Mouse (Mus musculus) limb, embryonic 15.5 days (tissue): Measurements from ENCODE around the gene Fam209. TPM values are rescaled to one million over a fixed set of nuclear protein-coding genes. Genes with fewer than 3 reads are reported as not detected.
A peak's percentile ranks its signal among the peaks of the same experiment; 100 is the strongest.

ENCODE experiments used
- ATAC-seq: fragments of 200-750 bp; cut with Nextera tagmentation; 2 replicates; pipeline ENCODE4 v1.8.0; 2017; ENCODE audit warnings: low read depth, moderate TSS enrichment; ENCODE audit not compliant: insufficient number of reproducible peaks, low FRiP score, low TSS enrichment
- H3K27ac ChIP-seq: fragments of 300-500 bp; sonication (generic); 2 replicates; pipeline ENCODE4 v1.5.1; 2015; ENCODE audit warnings: moderate library complexity, mild to moderate bottlenecking, inconsistent platforms
- H3K27me3 ChIP-seq: fragments of 300-500 bp; sonication (generic); 2 replicates; pipeline ENCODE4 v1.6.1; 2015; ENCODE audit warnings: inconsistent platforms
- H3K36me3 ChIP-seq: fragments of 300-500 bp; sonication (generic); 2 replicates; pipeline ENCODE4 v1.6.1; 2015; ENCODE audit warnings: inconsistent platforms
- H3K4me1 ChIP-seq: fragments of 300-500 bp; sonication (generic); 2 replicates; pipeline ENCODE4 v1.6.1; 2015; ENCODE audit warnings: inconsistent platforms
- H3K4me2 ChIP-seq: fragments of 300-500 bp; sonication (generic); 2 replicates; pipeline ENCODE4 v1.6.1; 2015; ENCODE audit warnings: mild to moderate bottlenecking, inconsistent platforms
- H3K4me3 ChIP-seq: fragments of 300-500 bp; sonication (generic); 2 replicates; pipeline ENCODE4 v1.5.1; 2015; ENCODE audit warnings: mild to moderate bottlenecking, inconsistent platforms
- H3K9ac ChIP-seq: fragments of 300-500 bp; sonication (generic); 2 replicates; pipeline ENCODE4 v1.6.1; 2015; ENCODE audit warnings: inconsistent platforms
- H3K9me3 ChIP-seq: fragments of 300-500 bp; sonication (generic); 2 replicates; pipeline ENCODE4 v1.6.1; 2016; ENCODE audit warnings: inconsistent platforms
- WGBS: fragments of 180-500 bp; shearing (Covaris S2); methylation state at CpG from one replicate; pipeline ENCODE4 v1.1.7; 2015; 5-methylcytosine and 5-hydroxymethylcytosine counted together
- polyA plus RNA-seq: library from polyadenylated mRNA; unstranded; fragments of >200 nt; fragmentation: Nextera tagmentation; extraction: Ambion mirVana; gene quantifications from 2 replicates; pipeline ENCODE4 v1.2.1, GENCODE M21; 2015

The Fam209 gene
- 0.22 and 0.45 TPM in 2 replicates for polyA plus RNA-seq

DNA sequence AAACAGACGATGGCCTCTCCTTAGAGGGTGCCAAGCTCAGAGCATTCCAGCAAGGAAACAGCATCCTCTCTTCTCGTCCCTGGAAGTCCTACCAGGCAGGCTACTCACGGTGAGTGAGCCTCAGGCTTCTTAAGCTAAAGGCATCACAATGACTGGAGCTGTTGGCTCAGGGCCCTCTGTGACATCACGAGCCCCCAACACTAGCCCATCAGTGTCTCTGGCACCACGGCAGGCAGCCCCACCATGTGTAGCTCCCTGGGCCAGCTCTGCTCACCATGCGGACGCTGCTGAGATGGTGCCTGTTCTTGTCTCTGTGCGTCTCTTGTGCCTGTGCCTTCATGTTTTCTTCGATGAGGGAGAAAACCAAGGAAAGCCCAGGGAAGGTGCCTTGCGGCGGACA, at the start of gene Fam209:
Fam209 (plus strand) TSS at position 203 of the 400 bp plus-strand sequence.
- WGBS: 79% methylated on average over 11 of the region's 11 CpGs
- peak within 1 kb of the TSS; percentile 14; the same call in 1 of the 2 replicates for H3K27ac ChIP-seq

DNA sequence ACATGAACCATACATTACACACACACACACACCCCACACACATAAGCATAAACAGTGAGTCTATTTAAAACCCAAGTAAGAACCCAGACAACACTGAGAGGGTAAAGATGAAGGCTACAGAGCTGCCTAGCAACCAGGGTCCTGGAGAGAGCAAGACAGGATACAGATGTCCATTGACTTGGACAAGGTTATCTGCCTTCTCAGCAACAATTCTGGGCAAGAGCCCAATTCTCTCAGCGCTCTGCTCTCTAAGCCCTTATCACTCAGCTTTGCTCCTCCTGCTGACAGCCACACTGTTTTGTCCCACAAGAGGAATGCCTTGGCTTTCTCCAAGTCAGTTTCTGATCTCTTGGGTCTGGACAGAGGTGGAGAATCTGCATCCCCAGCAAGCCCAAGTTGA, 41.7 kb upstream of the Fam209 start:
- H3K27me3 ChIP-seq: no peaks in the 10 kb centered on the region
- no peak for ATAC-seq
- no peaks in the 10 kb centered on the region for H3K36me3 ChIP-seq
- H3K4me2 ChIP-seq: no peak overlapping the region
- no peaks in the 10 kb centered on the region for H3K9me3 ChIP-seq
- no peaks in the 10 kb centered on the region for H3K4me1 ChIP-seq
- no peak overlapping the region for H3K4me3 ChIP-seq
- H3K9ac ChIP-seq: no peak overlapping the region
- WGBS: 72% methylated on average over 1 of the region's 1 CpGs
- no peak overlapping the region for H3K27ac ChIP-seq

More for the DNA sequence above, at the start of gene Fam209:
- Histone ChIP-seq H3K4me1 (peaks cover 6% of the 10 kb centered on the region), H3K36me3 (peaks cover 29% of the 10 kb centered on the region), H3K9ac (no peak within 1 kb of the TSS), H3K4me2 (no peak within 1 kb of the TSS), H3K9me3 (no peaks in the 10 kb centered on the region), H3K27me3 (no peaks in the 10 kb centered on the region; the same call in 1 of the 2 replicates), H3K4me3 (no peak within 1 kb of the TSS)
- no peak for ATAC-seq

DNA sequence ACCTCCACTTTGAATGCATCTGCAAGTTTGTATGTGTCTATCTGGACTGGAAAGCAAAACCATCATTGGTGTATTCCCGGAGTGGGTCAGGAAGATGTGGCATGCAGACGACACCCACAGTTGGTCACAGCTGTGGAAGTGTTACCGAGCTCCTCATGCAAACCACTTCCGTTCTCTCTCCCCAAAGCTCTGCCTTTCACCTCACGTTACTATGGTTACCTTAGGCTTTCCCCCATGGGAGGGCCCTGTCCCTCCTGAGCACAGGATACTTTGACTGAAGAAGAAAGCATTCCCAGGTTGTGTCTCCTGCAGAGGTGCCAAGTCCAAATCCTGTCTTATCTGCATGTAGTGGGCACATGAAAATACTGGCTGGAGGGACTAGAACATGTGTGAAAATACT, 38.6 kb upstream of the Fam209 start:
- ATAC-seq: no peak
- H3K4me2 ChIP-seq: no peak overlapping the region
- H3K9ac ChIP-seq: no peak overlapping the region
- H3K4me3 ChIP-seq: no peak overlapping the region
- no peaks in the 10 kb centered on the region for H3K4me1 ChIP-seq
- no peaks in the 10 kb centered on the region for H3K36me3 ChIP-seq
- no peaks in the 10 kb centered on the region for H3K27me3 ChIP-seq
- no peaks in the 10 kb centered on the region for H3K9me3 ChIP-seq
- H3K27ac ChIP-seq: no peak overlapping the region
- 44% methylated on average over 5 of the region's 5 CpGs for WGBS

DNA sequence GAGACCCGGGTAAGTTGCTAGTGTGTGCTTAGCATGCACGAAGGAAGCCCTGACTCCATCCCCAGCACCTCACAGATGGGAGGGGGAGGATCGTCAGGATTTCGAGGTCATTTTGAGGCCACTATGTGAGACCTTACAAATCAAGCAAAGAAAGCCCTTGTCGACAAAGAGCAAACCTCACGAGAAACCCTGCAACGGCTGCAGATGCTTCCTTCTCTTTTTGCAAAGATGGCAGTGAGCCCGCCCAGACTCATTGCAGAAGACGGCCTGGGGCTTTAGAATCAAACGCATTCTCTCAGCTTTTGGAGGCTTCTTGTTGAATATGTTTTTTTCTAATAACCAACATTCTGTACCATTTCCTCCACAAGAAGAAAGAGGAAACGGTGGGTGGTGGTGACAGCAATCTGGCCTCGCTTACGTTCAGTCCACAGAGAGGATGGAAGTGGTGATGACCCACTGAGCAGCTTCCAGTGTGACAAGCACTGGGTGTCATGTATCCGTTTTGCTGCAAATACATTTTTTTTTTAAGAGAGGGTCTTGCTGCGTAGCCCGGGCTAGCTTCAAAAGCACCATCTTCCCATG, 34.9 kb upstream of the Fam209 start:
- Histone ChIP-seq H3K4me2 (no peak overlapping the region), H3K36me3 (no peaks in the 10 kb centered on the region), H3K27me3 (no peaks in the 10 kb centered on the region), H3K9me3 (no peaks in the 10 kb centered on the region), H3K4me3 (no peak overlapping the region), H3K27ac (no peak overlapping the region), H3K4me1 (peaks cover 18% of the 10 kb centered on the region), H3K9ac (no peak overlapping the region)
- WGBS: 63% methylated on average over 16 of the region's 16 CpGs
- no peak for ATAC-seq

DNA sequence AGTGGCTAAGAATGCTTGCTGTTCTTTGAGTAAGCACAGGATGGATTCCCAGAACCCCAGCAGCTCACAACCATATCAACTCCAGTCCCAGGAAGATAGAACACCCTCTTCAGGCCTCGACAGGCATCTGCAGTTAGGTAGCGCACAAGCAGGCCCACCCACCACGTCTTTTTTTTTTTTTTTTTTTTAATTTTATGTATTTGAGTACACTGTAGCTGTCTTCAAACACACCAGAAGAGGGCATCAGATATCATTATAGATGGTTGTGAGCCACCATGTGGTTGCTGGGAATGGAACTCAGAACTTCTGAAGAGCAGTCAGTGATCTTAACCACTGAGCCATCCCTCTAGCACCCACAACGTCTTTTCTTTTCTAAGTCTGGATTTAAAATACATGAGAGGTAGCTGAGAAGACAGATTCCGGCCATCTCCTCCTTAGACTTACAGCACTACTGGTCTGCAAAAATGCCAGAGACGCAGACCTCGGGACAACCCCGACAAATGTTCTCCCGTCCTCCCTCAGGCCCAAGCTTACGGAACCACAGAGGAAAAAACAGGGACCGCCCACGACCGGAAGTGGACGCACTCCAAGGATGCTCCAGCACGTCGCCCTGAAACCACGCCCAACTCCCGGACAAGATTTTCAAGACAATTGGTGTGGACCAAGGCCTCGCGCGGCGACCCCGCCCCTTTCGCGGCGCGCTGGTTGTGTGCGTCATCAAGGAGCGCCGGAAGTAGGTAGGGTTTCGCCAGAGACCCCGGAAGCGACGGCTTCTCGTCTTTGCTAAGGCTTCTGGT, 32.3 kb upstream of the Fam209 start, which contains the start of gene Rtf2:
Rtf2 (plus strand) TSS at position 714 of the 797 bp plus-strand sequence.
- peak within 1 kb of the TSS; percentile 76 for H3K27ac ChIP-seq
- WGBS: 2% methylated on average over 35 of the region's 35 CpGs

DNA sequence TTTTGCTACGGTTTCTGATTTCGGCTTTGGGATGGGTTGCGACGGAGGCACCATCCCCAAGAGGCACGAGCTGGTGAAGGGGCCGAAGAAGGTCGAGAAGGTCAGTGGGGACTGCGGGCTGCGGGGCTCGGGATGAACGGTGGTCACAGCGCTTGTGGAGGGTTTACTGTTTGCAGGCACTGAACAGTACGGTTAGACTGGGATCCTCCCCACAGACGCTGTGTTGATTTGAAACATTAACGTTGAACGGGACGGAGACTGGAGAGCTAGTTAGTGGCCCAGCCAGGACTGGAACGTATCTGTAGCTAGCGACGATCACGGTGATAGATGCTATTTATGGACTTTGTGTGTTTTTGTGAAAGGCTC, 31.7 kb upstream of the Fam209 start:
- Histone ChIP-seq H3K27ac (peak overlapping the region; percentile 68; the same call in 1 of the 2 replicates), H3K9me3 (no peaks in the 10 kb centered on the region), H3K9ac (peak overlapping the region; percentile 50), H3K36me3 (peaks cover 11% of the 10 kb centered on the region), H3K4me2 (peak overlapping the region; percentile 82), H3K4me3 (peak overlapping the region; percentile 76), H3K27me3 (no peaks in the 10 kb centered on the region), H3K4me1 (peaks cover 18% of the 10 kb centered on the region)
- ATAC-seq: peak; percentile 26; the same call in 1 of the 2 replicates
- WGBS: under 1% methylated on average over 21 of the region's 21 CpGs

More for the DNA sequence above, 32.3 kb upstream of the Fam209 start, which contains the start of gene Rtf2:
- Histone ChIP-seq H3K9ac (peak within 1 kb of the TSS; percentile 50), H3K4me1 (peaks cover 18% of the 10 kb centered on the region), H3K27me3 (no peaks in the 10 kb centered on the region), H3K36me3 (peaks cover 6% of the 10 kb centered on the region), H3K4me3 (peak within 1 kb of the TSS; percentile 76), H3K9me3 (no peaks in the 10 kb centered on the region), H3K4me2 (peak within 1 kb of the TSS; percentile 82)
- peak; percentile 87 for ATAC-seq

DNA sequence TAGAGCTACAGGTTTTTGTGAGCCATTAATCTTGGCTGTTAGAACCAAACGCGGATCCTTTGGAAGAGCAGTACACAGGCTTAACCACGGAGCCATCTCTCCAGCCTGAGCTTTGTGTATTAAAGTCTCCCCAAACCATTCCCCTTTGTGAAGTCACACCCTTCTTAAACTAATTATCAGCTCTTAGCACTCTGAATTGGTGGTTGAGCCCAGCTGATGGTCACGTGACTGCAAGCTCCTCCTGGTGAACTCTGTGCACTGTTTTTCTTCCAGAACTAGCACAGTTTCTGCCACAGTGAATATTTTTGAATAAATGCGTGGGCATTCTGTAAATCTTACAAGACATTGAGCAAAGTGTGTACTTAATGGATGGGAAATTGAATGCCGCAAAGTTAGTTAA, 31.1 kb upstream of the Fam209 start:
- no peak overlapping the region for H3K27ac ChIP-seq
- H3K4me2 ChIP-seq: peak overlapping the region; percentile 82
- 34% methylated on average over 6 of the region's 6 CpGs for WGBS
- H3K36me3 ChIP-seq: peaks cover 16% of the 10 kb centered on the region
- no peaks in the 10 kb centered on the region for H3K27me3 ChIP-seq
- H3K4me1 ChIP-seq: peaks cover 18% of the 10 kb centered on the region
- no peaks in the 10 kb centered on the region for H3K9me3 ChIP-seq
- ATAC-seq: no peak
- peak overlapping the region; percentile 76 for H3K4me3 ChIP-seq
- H3K9ac ChIP-seq: peak overlapping the region; percentile 50

DNA sequence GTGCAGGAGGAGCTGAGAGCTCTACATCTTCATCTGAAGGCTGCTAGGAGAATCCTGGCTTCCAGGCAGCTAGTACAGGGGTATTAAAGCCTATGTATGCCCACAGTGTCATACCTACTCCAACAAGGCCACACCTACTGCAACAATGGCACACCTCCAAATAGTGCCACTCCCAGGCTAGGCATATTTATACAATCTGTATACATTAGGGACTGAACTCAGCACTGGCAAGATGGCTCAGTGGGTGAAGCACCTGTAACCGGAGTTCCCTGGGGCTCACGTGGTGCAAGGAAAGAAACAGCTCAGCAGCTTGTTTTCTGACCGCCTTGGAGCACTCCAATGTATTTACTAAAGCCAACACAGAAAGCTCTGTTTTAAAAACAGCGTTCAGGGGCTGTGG, 26.7 kb upstream of the Fam209 start:
- H3K9me3 ChIP-seq: no peaks in the 10 kb centered on the region
- WGBS: 91% methylated on average over 4 of the region's 4 CpGs
- peaks cover 60% of the 10 kb centered on the region for H3K36me3 ChIP-seq
- no peak for ATAC-seq
- H3K27me3 ChIP-seq: no peaks in the 10 kb centered on the region
- peaks cover 14% of the 10 kb centered on the region for H3K4me1 ChIP-seq
- H3K9ac ChIP-seq: no peak overlapping the region
- no peak overlapping the region for H3K27ac ChIP-seq
- H3K4me2 ChIP-seq: no peak overlapping the region
- H3K4me3 ChIP-seq: no peak overlapping the region

DNA sequence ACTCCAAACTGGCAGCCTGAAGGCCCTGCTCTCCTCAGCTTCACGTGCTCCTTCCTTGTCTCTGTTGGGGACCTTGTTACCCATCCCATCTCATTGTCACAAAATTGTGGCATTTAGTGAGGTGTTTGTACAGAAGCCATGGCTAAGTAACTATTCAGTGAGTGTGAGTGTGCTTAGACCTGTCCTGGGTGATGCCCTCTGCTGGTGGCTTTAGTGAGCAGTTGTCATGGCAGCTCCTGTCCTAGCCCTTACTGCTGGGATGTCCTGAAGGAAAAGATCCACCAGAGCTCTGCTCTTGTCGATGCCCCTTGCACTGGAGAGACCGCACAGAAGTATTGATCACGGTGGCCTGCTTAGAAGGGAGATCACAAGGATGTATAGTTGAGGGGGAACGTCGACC, 25.0 kb upstream of the Fam209 start:
- Histone ChIP-seq H3K4me2 (no peak overlapping the region), H3K4me1 (no peaks in the 10 kb centered on the region), H3K27ac (no peak overlapping the region), H3K4me3 (no peak overlapping the region), H3K36me3 (peaks cover 72% of the 10 kb centered on the region), H3K9me3 (no peaks in the 10 kb centered on the region), H3K27me3 (no peaks in the 10 kb centered on the region), H3K9ac (no peak overlapping the region)
- 88% methylated on average over 6 of the region's 6 CpGs for WGBS
- ATAC-seq: no peak

DNA sequence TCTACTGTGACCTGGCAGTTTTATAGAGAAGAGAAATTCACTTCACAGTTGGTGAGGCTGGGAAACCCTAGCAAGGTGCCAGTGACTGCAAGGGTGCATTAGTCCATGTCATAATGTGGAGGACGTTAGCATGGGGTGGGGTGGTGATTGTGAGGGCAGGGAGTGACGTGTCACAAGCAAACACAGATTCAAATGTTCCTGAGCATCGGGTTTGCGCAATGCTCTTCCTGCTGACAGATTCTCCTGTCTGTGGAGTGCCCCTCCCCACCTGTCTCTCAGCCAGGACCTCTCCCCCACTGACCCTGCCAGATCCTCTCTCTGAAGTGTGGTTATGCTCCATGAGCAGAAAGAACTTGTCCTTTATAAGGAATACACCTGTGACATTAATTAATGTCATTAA, 24.0 kb upstream of the Fam209 start:
- Histone ChIP-seq H3K4me3 (no peak overlapping the region), H3K4me1 (no peaks in the 10 kb centered on the region), H3K9ac (no peak overlapping the region), H3K27me3 (no peaks in the 10 kb centered on the region), H3K9me3 (no peaks in the 10 kb centered on the region), H3K36me3 (peaks cover 82% of the 10 kb centered on the region), H3K4me2 (no peak overlapping the region), H3K27ac (no peak overlapping the region)
- WGBS: 84% methylated on average over 4 of the region's 4 CpGs
- no peak for ATAC-seq

DNA sequence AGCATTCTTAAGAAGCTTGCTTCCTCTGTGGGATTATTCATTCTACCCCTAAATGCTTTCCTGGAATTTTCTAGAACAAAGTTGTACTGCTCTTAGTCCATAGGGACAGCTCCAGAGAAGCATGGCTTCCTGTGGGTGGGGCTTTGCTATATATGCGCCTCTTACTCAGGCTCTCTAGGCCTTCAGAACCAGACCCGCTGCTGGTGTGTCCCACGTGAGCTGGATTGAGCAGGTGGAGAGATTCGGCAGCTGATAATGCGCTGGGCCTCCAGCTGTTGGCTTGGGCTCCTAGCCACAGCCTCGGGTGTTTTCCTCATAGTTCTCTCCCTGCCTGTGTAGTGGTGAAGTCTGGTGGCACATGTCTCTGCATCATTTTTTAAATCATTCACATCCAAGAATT, 21.7 kb upstream of the Fam209 start:
- Histone ChIP-seq H3K36me3 (peaks cover 88% of the 10 kb centered on the region), H3K27ac (no peak overlapping the region), H3K4me3 (no peak overlapping the region), H3K4me1 (no peaks in the 10 kb centered on the region), H3K4me2 (no peak overlapping the region), H3K9me3 (no peaks in the 10 kb centered on the region), H3K27me3 (no peaks in the 10 kb centered on the region), H3K9ac (no peak overlapping the region)
- ATAC-seq: no peak
- WGBS: 73% methylated on average over 6 of the region's 6 CpGs

DNA sequence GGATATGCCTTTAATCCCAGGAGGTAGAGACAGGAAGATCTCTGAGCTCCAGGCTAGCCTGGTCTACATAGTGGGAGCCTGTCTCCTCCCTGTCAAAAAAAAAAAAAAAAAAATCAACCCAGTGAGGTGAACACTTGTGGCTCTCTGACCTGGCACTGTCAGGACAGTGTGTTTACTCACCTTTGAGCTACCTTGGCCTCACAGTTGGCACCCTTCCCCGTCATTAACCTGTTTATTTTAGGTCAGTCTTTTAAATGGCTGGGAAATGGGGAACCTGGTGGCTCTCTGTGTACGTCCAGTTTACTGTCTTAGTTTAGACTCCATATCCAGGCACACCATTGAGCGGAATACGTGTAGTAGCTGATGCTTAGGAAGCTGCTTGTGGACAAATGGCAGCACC, 20.3 kb upstream of the Fam209 start:
- WGBS: 95% methylated on average over 4 of the region's 4 CpGs
- Histone ChIP-seq H3K4me1 (no peaks in the 10 kb centered on the region), H3K9me3 (no peaks in the 10 kb centered on the region), H3K27ac (no peak overlapping the region), H3K4me3 (no peak overlapping the region), H3K36me3 (peaks cover 74% of the 10 kb centered on the region), H3K9ac (no peak overlapping the region), H3K27me3 (no peaks in the 10 kb centered on the region), H3K4me2 (no peak overlapping the region)
- no peak for ATAC-seq
